Mouse (Mus musculus) neutrophil, adult 83 days (primary cell): ENCODE measurements around the gene Vmn1r53. TPM values are rescaled to one million over a fixed set of nuclear protein-coding genes. Genes with fewer than 3 reads are reported as not detected.

ENCODE experiments used
- total RNA-seq, 2 experiments: library from RNA; stranded (reverse); gene quantifications; one replicate each; pipeline ENCODE4 v1.2.4; 2023

The Vmn1r53 gene
- total RNA-seq, result not detected

DNA sequence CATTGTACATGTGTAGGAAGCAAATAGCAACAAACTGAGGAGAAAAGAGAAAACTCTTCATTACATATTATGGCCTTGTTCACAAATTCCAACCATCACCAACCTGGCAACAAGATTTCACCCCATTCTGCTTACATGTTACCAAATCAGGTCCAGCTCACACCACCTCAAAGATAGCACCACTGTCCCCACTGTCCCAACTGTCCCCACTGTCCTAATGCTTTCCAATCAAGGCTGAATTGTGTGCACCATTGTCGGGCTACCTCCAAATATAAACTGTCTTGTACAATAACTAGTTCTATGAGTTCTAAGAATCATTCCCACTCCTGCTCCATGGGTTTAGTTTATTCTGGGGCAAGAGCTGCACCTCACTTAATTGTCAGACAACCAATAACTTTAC, at the start of gene Vmn1r53:
Gene Vmn1r53 (minus strand): TSS at position 101 of the 400 bp plus-strand sequence.

DNA sequence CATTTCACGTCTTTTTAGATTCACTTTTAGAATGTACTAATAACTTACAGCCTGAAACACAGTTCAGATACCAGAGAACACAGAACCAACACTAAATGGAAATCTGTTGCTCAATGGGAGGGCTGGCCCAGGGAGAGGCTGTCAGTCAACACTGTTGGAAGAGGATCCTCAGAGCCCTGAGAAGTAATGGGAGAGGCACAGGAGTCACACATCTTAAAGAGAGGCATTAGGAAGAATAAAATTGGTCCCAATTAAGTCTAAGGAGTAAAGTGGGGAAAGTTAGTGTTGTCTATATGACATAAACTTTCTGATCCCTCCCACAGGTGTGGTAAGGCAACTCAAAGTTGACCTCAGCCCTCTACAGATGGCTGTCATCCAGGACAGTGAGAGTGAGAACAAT, 21.8 kb upstream of the Vmn1r53 start, which contains the start of gene Vmn1r54:
Gene Vmn1r54 (plus strand): TSS at position 301 of the 400 bp plus-strand sequence.

GRCm38 (mm10) chr6:90202493-90202892, 21.7 kb downstream of the Vmn1r53 start, which contains the start of gene V1ra8:
V1ra8 (plus strand) TSS chr6:90202793.

GRCm38 (mm10) chr6:90174508-90174907, 49.7 kb downstream of the Vmn1r53 start, which contains the start of gene Vmn1r52:
Vmn1r52 (plus strand) TSS chr6:90174808.

Other genes with a start within 250 kb of the Vmn1r53 start
- gene Vmn1r47, start 208.3 kb downstream of the Vmn1r53 start, total RNA-seq, result not detected
- gene Vmn1r48, start 187.6 kb downstream of the Vmn1r53 start, total RNA-seq, result not detected
- gene Vmn1r49, start 145.9 kb downstream of the Vmn1r53 start, total RNA-seq, result not detected
- gene Vmn1r50, start 123.0 kb downstream of the Vmn1r53 start, total RNA-seq, result not detected
- gene Vmn1r51, start 101.8 kb downstream of the Vmn1r53 start, total RNA-seq, result not detected
- gene Vmn1r52, start 49.6 kb downstream of the Vmn1r53 start, total RNA-seq, result not detected
- gene V1ra8, start 21.6 kb downstream of the Vmn1r53 start, total RNA-seq, result not detected
- gene Vmn1r54, start 21.9 kb upstream of the Vmn1r53 start, total RNA-seq, result not detected
- not detected for gene BC048671, start 76.8 kb upstream of the Vmn1r53 start, total RNA-seq
- 10 to 100 TPM; 23.0 to 24.7 TPM for gene Chst13, start 100.7 kb upstream of the Vmn1r53 start, total RNA-seq
- not detected for gene Uroc1, start 108.8 kb upstream of the Vmn1r53 start, total RNA-seq
- gene Zxdc, start 145.1 kb upstream of the Vmn1r53 start, total RNA-seq, result 10 to 100 TPM; 36.9 to 38.4 TPM
- gene Cfap100, start 204.4 kb upstream of the Vmn1r53 start, total RNA-seq, result not detected
- gene Klf15, start 238.1 kb upstream of the Vmn1r53 start, total RNA-seq, result not detected